Mouse (Mus musculus) mature B cell (primary cell): ENCODE results near the gene Ncor1.
"Not testable (repeated sequence)": the region's sequence is repeated elsewhere in the genome, so short reads cannot be mapped to it uniquely, and the experiment has no call there.

Experiments used
- in situ Hi-C: fragments of 300-500 bp; cut with MboI; formaldehyde crosslinking; loops from 2 replicates; pipeline ENCODE4 v1.14.3; 2019

Gene Ncor1

DNA sequence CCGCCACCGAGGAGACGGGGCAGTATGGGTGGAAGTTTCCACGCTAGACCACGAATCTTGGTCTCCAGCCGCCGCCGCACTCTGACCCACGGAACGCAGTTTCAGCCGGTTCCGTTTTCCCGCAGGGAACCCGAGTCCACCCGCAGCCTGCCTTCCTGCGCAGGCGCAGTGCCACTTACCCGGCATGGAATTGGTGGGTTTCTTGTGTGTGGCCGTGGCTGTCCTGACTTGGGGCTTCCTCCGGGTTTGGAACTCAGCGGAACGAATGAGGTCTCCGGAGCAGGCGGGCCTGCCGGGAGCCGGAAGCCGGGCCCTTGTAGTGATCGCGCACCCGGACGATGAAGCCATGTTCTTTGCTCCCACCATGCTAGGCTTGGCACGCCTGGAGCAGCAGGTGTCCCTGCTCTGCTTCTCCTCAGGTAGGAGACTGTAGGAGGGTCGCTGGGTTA lies at the start of gene Ncor1, which contains the start of gene Pigl:
Gene Ncor1, minus strand, starts transcription at position 266 of the 449 bp plus-strand sequence.
Gene Pigl, plus strand, starts transcription at position 185 of the 449 bp plus-strand sequence.
- in situ Hi-C loops: no loop called here

DNA sequence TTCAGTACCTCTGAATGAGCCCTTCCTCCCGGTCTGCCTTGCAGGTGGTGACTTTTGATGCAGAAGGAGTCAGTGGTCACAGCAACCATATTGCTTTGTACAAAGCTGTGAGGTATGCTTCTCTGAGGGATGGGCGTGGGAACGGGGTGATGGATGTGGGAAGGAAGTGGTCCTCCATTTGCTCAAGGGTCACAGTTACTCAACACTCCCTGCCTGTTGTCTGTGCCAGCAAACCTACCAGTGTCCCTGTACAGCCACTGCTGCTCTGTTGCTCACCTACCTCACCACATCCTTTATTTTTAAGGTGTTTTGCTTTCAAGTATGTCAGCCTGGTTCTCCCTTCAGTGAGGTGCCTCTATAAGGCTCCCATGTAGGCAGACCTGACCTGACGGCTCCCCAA lies 49.3 kb upstream of the Ncor1 start:
- in situ Hi-C loops: no loop called here

DNA sequence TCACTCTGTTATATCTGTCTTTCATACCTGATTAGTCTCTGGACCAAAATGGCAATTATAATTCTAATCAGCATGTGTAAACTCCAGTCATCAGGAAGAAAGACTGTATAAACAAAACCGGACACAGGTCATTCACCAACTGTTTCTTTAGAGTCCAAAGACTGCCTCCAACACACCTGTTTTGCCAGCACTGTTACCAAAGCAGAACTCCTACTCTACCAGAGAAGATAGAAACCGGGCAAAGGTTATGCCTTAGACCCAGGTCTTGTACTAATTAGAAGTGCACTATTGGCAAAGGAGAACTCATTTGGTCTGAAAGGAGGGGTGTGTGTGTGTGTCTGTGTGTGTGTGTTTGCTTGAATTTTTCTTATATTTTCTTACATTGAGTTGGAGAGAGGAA lies 42.2 kb upstream of the Ncor1 start:
- in situ Hi-C loops: no loop called here

DNA sequence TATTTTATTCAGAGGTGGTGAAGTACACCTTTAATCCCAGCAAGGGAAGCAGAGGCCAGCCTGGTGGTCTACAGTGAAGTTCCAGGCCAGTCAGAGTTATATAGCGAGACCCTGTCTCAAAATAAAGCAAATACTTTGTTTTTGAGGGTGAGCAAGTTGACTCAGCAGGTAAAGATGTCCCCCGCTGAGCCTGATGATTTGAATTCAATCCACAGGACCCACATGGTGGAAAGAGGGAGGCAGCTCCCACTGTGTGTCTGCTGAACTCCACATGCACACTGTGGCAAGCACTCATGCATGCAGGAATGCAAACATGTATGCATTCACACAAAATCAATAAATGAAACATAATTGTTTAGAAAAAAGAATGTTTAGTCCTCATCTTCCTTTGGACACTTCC lies 40.5 kb upstream of the Ncor1 start:
- in situ Hi-C loops: no loop called here

DNA sequence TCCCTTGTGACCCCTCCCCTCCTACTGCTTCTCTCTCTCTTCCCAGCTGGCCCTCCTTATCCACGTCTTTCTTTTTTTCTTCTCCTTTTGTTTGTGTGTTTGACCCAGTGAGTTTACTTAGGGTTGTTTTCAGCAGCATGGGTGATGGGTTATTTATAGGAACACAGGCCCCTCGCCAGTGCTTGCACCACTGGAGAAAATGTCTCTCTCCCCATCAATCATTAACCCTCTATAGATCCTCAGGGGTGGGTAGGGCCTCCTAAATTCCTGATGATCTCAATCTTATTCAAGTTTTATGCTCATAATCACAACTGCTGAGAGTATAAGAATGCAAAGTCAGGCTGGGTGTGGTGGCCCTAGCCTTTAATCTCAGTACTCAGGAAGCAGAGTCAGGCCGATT lies 38.8 kb upstream of the Ncor1 start:
- in situ Hi-C loops: no loop called here

DNA sequence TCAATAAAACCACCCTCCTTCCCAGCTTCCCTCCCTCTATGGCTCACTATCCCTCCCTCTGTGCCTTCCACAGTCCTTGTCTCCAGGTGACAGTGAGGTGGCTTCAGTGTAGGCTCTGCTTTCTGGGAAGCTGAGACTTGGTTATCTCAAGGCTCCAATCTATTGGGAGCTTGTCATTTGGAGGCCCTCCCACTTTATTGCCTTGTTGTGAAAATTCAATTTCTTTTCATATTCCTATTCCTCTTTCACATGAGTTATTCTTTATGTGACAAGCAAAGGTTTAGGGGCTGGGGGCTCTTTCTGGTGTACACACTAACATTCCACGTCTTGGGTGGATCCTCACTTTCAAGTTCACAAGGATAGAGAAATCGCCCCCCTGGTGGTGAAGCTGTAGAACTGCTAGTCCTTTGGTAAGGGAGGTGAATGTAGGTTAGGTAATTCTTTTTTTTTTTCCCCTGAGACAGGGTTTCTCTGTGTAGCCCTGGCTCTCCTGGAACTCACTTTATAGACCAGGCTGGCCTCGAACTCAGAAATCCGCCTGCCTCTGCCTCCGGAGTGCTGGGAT lies 37.9 kb upstream of the Ncor1 start:
- in situ Hi-C loops: no loop called here

DNA sequence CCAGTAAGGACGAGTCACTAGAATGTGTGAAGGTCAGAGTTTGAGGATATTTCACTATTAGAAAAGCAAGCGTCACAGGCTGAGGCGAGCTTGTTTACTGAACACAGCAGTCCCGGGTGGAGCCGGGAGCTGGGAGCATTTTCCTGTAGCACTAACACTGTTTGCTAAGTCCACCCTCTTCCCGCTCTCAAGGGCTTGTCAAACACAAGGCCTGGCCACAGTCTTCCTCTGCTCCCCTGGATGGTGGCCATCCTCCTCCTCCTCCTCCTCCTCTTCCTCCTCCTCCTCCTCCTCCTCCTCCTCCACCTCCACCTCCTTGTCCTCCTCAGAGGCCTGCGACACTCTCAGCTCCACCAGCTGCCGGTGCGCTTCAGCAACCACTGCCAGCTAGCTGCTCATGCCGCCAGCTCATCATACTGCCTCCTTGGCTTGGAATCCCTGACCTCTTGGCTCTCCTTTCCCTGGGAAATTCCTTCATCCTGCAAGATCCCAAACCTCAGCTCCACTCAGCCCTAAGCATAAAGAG lies 37.0 kb upstream of the Ncor1 start:
- in situ Hi-C loops: no loop called here

DNA sequence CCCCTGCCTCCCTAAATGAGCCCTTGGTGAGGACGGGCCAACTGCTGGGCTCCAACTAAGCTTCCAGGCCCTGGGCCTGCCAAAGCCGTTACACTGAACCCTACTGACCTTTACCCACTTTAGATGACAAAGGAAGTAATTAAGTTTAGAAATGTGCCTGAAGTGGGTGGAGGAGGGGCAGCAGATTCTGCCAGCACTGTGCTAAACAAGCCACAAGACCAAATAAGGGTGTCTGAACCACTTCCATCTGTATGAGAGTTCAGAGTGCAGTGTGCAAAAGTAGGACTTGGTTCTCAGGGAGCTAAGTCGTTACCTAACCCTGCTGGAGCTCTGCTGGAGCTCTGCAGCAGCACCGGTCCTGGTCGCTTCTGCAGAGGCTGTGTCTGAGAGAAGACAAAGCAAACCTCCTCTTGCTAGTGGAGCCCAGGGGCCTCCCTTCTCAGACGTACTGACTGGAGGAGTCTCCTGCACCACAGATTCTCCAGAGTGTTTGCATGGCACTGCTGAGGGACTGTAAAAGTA lies 36.5 kb upstream of the Ncor1 start:
- in situ Hi-C loops: no loop called here

DNA sequence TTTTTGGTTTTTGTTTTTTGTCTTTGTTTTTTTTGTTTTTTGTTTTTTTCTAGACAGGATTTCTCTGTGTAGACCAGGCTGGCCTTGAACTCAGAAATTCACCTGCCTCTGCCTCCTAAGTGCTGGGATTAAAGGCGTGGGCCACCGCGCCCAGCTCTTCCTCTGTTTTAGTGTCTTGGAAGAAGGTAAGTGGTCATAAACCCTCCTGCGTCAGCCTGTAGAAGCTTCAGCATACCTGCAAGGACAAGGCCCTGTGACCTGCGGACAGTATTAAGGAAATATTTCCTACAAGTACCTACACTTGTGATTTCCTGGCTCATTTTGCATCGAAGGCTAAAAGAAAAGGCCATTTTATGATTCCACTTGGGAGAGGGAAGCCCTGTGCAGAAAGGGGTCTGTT lies 35.4 kb upstream of the Ncor1 start:
- in situ Hi-C loops: no loop called here

DNA sequence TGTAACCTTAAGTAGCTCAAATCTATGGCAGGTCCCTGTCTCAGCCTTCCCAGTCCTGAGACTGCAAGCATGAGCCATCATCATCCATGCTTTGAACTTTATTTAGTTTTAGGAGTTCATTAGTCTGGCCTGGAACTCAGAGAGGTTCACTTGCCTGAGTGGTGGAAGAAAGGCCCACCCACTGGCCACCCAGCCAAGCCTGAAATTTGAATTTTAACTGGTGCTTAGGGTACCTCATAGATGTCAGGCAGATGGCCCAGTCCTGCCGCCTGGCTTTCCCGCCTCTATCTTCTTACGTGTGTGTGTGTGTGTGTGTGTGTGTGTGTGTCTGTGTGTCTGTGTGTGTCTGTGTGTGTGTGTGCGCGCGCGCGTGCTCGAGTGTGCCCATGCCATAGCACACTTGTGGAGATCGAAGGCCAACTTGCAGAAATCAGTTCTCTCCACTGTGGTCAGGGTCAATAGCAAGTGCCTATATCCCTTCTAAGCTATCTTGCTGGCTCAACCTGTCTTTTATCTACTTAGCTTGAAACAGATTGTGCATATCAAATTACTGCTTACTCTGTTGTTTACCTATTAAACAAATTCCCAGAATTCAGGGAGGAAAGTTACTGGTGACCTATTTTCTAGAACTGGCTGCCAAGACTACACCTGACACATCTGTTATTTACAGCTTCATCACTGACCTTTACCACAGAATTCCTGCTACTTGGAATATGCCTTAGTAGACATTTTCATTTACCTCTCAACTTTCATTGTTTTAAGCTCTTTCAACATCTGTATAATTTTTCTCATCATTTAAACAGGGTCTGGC lies 29.4 kb upstream of the Ncor1 start:
- in situ Hi-C loops: no loop called here

DNA sequence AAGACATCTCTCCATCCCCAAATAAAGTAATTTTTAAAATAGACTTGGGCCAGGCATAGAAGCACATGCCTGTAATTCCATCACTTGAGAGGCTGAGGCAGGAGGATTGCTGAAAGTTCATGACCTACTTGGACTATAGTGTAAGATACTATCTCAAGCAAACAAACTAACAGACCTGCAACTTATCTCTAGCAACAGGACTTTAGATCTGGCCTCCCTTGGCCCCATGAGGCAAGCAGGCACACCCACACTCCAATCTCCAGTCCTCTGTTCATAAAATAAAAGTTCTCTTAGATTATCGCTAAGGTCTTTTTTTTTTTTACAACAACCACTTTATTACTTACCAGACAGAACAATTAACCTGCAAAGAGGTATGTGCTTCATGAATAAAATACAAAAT lies 28.6 kb upstream of the Ncor1 start:
- in situ Hi-C loops: no loop called here

DNA sequence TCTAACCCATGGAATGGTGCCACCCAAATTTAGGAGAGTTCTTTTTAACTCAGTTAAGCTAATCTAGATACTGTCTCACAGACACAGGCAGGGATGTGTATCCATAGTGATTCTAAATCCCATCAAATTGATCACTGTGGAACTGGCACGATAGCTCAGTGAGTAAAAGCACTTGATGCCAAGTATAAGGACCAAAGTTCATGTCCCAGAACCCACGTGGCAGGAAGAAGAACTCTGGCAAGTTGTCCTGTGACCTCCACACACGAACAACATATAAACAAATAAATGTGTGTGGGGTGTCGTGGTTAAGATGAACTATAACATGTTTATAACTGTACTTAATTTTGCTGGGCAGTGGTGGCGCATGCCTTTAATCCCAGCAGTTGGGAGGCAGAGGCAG lies 21.2 kb upstream of the Ncor1 start:
- in situ Hi-C loops: no loop called here

DNA sequence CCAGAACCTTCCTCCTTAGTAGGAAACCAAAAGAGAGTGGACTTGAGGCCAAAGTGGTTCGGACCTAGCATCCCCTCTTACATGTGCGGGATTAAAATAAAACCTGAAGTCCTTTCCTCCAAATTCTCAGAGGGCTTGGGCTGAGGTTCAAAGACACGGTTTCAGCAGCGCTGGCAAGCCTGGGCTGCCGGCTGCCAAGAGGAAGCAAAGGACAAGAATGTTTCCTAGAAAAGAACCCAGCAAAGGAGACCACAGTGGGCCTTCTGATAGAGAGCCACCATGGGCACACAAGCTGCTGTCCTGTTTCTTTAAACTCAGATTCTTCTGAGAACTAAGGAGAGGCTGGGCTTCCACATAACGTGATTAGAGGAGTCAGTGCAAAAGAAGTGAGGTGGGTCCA lies 20.6 kb upstream of the Ncor1 start:
- in situ Hi-C loops: no loop called here

DNA sequence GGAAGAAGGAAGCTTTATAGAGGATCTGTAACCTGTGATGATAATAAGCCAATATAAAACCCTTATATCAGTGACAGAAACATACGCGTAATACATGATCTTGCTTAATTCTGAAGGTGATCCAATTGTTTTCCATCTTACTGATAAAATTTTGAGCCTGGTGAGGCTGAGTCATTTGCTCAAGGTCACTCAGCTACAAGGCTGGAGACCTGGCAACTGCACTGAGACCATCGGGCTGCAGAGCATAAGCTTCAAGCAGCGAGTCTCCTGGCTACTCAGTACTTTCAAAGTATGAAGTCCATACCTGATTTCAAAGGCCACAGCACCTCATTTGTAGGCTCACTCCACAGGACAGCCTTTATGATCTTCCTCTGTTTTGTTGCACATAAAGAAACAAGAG lies 17.8 kb upstream of the Ncor1 start:
- in situ Hi-C loops: no loop called here

DNA sequence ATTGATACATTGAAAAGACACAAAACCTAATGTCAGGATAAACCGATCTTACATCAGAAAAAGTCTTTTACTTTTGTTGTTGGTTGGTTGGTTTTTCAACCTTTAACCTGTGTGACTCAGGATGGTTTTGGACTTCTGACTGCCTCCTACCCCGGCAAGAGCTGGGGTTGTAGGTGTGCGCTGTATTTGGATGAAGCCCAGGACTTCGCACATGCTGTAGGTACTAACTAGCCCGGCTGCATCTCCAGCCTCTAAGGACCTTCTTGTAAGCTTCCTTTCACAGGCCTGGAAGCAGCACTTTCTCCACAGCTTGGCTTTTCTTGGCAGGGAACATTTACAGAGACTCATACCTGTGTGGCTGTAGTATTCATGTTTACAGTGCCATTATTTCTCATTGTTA lies 15.2 kb upstream of the Ncor1 start:
- in situ Hi-C loops: no loop called here

DNA sequence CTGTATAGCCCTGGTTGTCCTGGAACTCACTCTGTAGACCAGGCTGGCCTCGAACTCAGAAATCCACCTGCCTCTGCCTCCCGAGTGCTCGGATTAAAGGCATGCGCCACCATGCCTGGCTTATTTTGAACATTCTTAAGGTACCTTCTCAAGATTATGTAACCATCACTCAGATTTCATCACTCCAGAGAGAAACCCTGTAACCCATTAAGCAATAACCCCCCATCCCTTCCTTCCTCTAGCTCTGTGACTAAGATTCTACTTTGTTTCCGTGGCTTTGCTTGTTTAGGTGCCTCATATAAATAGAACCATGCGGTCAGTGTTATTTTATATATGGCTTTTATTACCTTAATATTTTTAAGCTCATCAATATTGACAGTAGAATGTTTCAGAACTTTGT lies 12.1 kb upstream of the Ncor1 start:
- in situ Hi-C loops: no loop called here

DNA sequence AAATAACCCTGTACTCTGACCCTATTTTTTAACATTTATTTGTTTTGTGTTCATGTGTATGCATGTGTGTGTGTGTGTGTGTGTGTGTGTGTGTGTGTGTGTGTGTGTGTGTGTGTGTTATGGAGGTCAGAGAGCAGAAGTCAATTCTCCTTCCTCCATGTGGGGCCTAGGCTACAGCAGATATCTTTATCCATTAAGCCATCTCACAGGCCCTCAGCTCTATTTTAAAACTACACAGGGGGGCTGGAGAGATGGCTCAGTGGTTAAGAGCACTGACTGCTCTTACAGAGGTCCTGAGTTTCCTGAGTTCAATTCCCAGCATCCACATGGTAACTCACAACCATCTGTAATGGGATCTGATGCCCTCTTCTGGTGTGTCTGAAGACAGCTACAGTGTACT lies 8.9 kb upstream of the Ncor1 start:
- in situ Hi-C loops: not testable (repeated sequence)

DNA sequence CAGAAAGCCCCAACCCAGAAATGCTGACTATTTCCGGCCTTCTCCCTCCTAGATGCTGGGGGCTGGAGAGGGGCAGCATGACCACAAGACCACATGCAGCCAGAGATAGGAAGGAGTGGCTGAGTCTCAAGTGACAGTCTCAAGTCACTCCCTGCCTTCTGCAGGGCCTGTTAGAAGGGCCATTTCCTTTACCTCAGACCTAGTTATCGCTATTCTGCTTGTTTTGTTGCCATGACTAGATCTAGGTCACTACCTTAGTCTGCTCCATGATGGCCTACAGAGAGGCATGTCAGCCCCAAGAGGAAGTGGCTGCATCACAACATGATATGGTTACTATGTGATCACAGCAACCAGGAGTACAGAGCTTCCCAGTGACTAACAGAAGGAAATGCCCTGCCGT lies 8.2 kb upstream of the Ncor1 start:
- in situ Hi-C loops: no loop called here

DNA sequence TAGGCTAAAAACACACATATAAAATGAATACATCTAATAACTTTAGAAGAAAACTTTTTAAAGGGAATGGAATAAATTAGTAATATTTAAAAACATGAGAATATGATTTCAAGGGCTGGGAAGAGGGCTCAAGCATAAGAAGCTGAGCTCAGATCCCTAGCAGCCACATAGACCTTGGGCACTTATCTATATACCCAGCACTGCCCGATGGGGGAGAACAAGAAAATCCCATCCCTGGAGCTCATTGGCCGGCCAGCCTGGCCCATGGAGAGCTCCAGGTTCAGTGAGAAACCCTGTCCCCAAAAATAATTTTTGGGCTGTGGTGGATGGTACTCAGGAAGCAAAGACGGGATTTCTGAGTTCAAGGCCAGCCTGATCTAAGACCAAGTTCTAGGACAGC lies 7.5 kb upstream of the Ncor1 start:
- in situ Hi-C loops: no loop called here

DNA sequence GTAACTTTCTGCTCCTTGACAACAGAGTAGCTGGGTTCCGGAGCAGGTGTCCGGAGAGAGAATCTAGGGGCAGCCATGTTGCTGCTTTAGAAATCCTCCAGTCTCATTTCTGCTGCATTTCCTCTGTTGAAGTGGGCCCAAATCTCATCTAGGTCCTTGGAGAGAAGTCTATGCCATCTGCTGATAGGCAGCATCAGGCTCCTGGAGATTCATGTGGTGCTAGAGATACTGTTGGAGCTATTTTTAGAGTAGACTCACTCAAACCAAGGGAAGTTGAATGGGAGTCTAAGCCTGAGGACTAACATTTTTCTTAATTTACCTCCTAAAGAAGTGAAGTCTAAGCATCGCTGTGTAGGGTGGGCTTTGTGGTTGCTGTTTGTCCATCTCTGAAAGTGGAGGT lies 6.4 kb upstream of the Ncor1 start:
- in situ Hi-C loops: no loop called here

DNA sequence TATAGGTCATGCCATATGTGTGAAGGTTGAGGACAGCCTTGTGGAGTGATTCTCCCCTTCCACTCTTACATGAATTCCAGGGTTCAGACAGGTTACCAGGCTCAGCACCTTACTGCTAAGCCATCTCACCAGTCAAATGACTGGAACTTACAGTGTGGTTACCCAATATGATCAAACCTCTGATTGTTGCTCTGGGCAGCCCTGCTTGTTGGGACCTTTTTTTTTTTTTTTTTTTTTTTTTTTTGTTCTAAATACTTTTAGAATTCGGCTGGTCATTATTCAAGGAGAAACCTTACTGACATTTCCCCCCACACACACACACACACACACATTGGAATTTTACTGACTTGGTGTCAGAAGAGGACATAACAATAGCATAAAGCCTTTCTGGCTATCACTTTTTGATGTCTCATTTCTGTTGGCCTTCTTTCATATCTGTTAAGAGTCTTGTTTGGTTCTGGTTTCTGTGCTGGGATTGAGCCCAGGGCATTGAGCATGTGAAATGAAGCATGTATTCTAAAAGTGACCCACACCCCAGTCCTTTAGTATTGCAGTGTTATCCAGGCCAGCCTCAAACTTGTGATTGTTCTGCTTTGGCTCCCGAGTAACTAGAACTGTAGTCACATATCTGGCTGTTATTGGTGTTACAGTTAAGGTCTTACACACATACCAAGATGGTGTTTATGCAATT lies 5.0 kb upstream of the Ncor1 start:
- in situ Hi-C loops: no loop called here

DNA sequence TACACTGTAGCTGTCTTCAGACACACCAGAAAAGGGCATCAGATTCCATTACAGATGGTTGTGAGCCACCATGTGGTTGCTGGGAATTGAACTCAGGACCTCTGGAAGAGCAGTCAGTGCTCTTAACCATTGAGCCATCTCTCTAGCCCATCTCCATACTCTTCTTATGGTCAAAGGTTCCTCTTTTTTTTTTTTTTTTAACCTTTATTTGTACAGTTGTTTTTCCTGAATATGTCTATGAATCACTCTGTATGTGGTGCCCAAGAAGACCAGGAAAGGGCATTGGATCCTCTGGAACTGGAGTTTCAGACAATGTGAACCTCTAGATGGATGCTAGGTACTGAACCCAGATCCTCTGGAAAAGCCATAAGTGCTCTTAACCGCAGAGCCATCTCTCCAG lies 4.2 kb upstream of the Ncor1 start:
- in situ Hi-C loops: not testable (repeated sequence)

DNA sequence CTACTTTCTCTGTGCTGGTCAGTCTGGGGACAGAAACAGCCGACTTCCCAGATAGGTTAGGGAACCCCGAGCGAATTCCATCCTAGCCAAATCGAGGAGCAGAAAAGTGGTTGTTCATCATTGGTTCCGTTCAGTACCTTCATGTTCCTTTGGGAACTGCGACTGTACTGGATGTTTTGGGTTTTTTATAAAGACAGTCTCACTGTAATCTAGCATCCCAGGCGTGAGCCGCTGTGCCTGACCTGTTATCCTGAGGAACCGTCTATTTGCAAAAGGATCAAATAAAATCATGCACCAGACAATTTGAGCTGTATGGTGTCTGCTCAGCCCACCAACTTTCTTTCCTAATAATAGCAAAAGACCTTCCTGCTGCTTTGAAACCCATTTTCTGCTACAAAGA lies 439 bp upstream of the Ncor1 start:
- in situ Hi-C loops: no loop called here
